20 mouse cellular contexts compared by ENCODE assay signal in the genomic region with DNA sequence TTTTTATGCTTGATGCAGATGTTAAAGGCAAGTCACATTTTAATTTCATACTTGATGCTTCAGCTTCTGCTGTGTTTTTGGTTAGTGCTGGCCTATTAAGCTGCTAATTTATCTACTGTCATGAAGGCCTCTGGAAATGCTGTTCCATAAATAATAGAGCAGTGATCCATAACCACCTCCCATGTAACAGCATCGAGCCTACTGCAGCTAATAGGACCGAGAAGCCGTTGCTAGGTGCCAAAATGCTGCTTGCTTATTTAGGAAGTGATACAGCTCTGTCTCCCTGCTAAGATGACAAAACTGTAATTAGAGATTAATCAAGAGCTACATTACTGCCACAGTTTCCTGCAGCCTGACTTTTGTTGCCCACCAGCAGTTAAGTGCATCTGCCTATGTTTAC.
A peak's percentile ranks its signal among the peaks of the same experiment; 100 is the strongest.
DNase-seq lines count a peak whose midpoint lies in the region; ATAC-seq lines count a peak whose summit lies in the region.
"Had no signal": no experiment of that assay in that cellular context is flagged by ENCODE, and none has a peak within 500 bp of the region (broad histone marks: within the 10 kb centered on the region; RNA-seq: fewer than 3 reads in every experiment).

No protein-coding gene starts in this region.

- no peaks in the 10 kb centered on the region for H3K9me3 ChIP-seq in kidney, embryonic 16.5 days (ENCODE audit: low read length)
- H3K9me3 ChIP-seq: G1E; liver, embryonic 13.5 days had no signal

- H3K4me2 ChIP-seq in kidney, embryonic 16.5 days (replicated peaks; ENCODE audit: low read depth, low read length) = no peak overlapping the region
- H3K4me2 ChIP-seq: liver, embryonic 13.5 days; midbrain, embryonic 12.5 days had no signal

- ATAC-seq in kidney, embryonic 16.5 days (ENCODE audit: low FRiP score, low TSS enrichment) = peak; percentile 87
- ATAC-seq in monocyte, adult 5-6 weeks (replicated peaks; ENCODE audit: insufficient number of reproducible peaks, low FRiP score, low TSS enrichment, poor library complexity, severe bottlenecking) = no peak
- ATAC-seq: intestine, embryonic 16.5 days had no signal

- H3K36me3 ChIP-seq in kidney, embryonic 16.5 days (ENCODE audit: insufficient read depth, low read length) = no peaks in the 10 kb centered on the region
- H3K36me3 ChIP-seq: G1E; heart, embryonic 10.5 days; liver, embryonic 13.5 days; midbrain, embryonic 12.5 days had no signal

- no peak overlapping the region for H3K9ac ChIP-seq in kidney, embryonic 16.5 days (replicated peaks; ENCODE audit: low read length)
- H3K9ac ChIP-seq: liver, embryonic 13.5 days; midbrain, embryonic 12.5 days had no signal

- DNase-seq in kidney, postnatal 36 days = no peak
- peak; percentile 30 for DNase-seq in brain, adult 2 months (ENCODE audit: low read depth, low spot score)
- peak; percentile 14 for DNase-seq in brain, embryonic 18.5 days (ENCODE audit: low read depth, low spot score)
- DNase-seq in mesoderm, embryonic 11.5 days (ENCODE audit: low read depth, low spot score) = peak; percentile 23
- no peak for DNase-seq in thymus, postnatal 25 days
- DNase-seq: adrenal gland, adult 8-10 months; cerebellum, adult 8-10 months; gastrocnemius, postnatal 10 days; heart, postnatal 14 days; liver, embryonic 13.5 days; lung, postnatal 14 days; right cerebral cortex, postnatal 25 days; thymus, adult 18-20 months had no signal

- H3K27me3 ChIP-seq in kidney, embryonic 16.5 days (ENCODE audit: insufficient read depth, low read length) = no peaks in the 10 kb centered on the region
- H3K27me3 ChIP-seq: liver, embryonic 13.5 days; midbrain, embryonic 12.5 days had no signal

- 32% methylated on average over 3 of the region's 3 CpGs for WGBS in kidney, embryonic 16.5 days

- no peaks in the 10 kb centered on the region for H3K4me1 ChIP-seq in kidney, embryonic 16.5 days (ENCODE audit: insufficient read depth, low read length)
- H3K4me1 ChIP-seq: heart, embryonic 10.5 days; liver, embryonic 13.5 days; midbrain, embryonic 12.5 days had no signal

- H3K4me3 ChIP-seq in kidney, embryonic 16.5 days (ENCODE audit: low read length) = no peak overlapping the region
- H3K4me3 ChIP-seq: heart, embryonic 10.5 days; left cerebral cortex, adult 2 months; liver, embryonic 13.5 days; midbrain, embryonic 12.5 days had no signal

- H3K27ac ChIP-seq in kidney, embryonic 16.5 days (ENCODE audit: low read length) = no peak overlapping the region
- H3K27ac ChIP-seq: heart, embryonic 10.5 days; left cerebral cortex, adult 2 months; liver, embryonic 13.5 days; midbrain, embryonic 12.5 days had no signal

Comparison
In these comparisons a context has a peak if more than half of its experiments do, and no peak if none do; other contexts are left out.
1. DNase-seq: peak in brain, adult 2 months (single experiment), brain, embryonic 18.5 days (single experiment) and mesoderm, embryonic 11.5 days (single experiment); none in kidney, postnatal 36 days (0 of 2) and thymus, postnatal 25 days (single experiment).